Mouse (Mus musculus) heart, embryonic 10.5 days (tissue): Measurements from ENCODE around the gene Hecw2. TPM values are rescaled to one million over a fixed set of nuclear protein-coding genes. Genes with fewer than 3 reads are reported as not detected.

Experiments used
- DNase-seq: peaks from one replicate; pipeline ENCODE4 v3.0.0-alpha.2; 2017; ENCODE audit warnings: low spot score
- H3K27ac ChIP-seq: fragments of 300-500 bp; sonication (generic); 2 replicates; pipeline ENCODE4 v1.5.1; 2016; ENCODE audit warnings: mild to moderate bottlenecking
- H3K27me3 ChIP-seq: fragments of 300-500 bp; sonication (generic); 2 replicates; pipeline ENCODE4 v1.6.1; 2016; ENCODE audit warnings: mild to moderate bottlenecking; ENCODE audit not compliant: poor library complexity, insufficient read depth, severe bottlenecking
- H3K36me3 ChIP-seq: fragments of 300-500 bp; sonication (generic); 2 replicates; pipeline ENCODE4 v1.6.1; 2016; ENCODE audit warnings: mild to moderate bottlenecking, moderate library complexity
- H3K4me1 ChIP-seq: fragments of 300-500 bp; sonication (generic); 2 replicates; pipeline ENCODE4 v1.6.1; 2016; ENCODE audit warnings: mild to moderate bottlenecking
- H3K4me3 ChIP-seq: fragments of 300-500 bp; sonication (generic); 2 replicates; pipeline ENCODE4 v1.5.1; 2016; ENCODE audit warnings: mild to moderate bottlenecking, moderate library complexity
- H3K9me3 ChIP-seq: fragments of 300-500 bp; sonication (generic); 2 replicates; pipeline ENCODE4 v1.6.1; 2016; ENCODE audit warnings: mild to moderate bottlenecking, moderate library complexity
- WGBS: fragments of 180-500 bp; shearing (Covaris S2); methylation state at CpG from one replicate; pipeline ENCODE4 v1.1.7; 2016; 5-methylcytosine and 5-hydroxymethylcytosine counted together
- polyA plus RNA-seq: library from polyadenylated mRNA; unstranded; fragments of >200 nt; fragmentation: Nextera tagmentation; extraction: Ambion mirVana; gene quantifications from 2 replicates; pipeline ENCODE4 v1.2.1, GENCODE M21; 2016

Hecw2 gene
- polyA plus RNA-seq = 5.2 and 6.6 TPM in 2 replicates

GRCm38 (mm10) chr1:54194954-54195305, at the start of gene Hecw2:
Gene Hecw2 (minus strand): TSS chr1:54195168.
- H3K4me1 ChIP-seq = no peaks in the 10 kb centered on the region
- no peaks in the 10 kb centered on the region for H3K9me3 ChIP-seq
- H3K4me3 ChIP-seq = peak within 1 kb of the TSS; percentile 81
- H3K27me3 ChIP-seq = peaks cover 8% of the 10 kb centered on the region; the same call in 1 of the 2 replicates
- DNase-seq = peak; percentile 82
- H3K27ac ChIP-seq = peak within 1 kb of the TSS; percentile 95
- H3K36me3 ChIP-seq = no peaks in the 10 kb centered on the region
- under 1% methylated on average over 38 of the region's 38 CpGs for WGBS

GRCm38 (mm10) chr1:54242722-54243121, 47.8 kb upstream of the Hecw2 start:
- H3K9me3 ChIP-seq = no peaks in the 10 kb centered on the region
- 89% methylated on average over 4 of the region's 4 CpGs for WGBS
- H3K27ac ChIP-seq = no peak overlapping the region
- H3K27me3 ChIP-seq = no peaks in the 10 kb centered on the region
- no peaks in the 10 kb centered on the region for H3K36me3 ChIP-seq
- DNase-seq = no peak
- no peak overlapping the region for H3K4me3 ChIP-seq
- H3K4me1 ChIP-seq = no peaks in the 10 kb centered on the region

GRCm38 (mm10) chr1:54220273-54220672, 25.3 kb upstream of the Hecw2 start:
- no peaks in the 10 kb centered on the region for H3K9me3 ChIP-seq
- H3K4me1 ChIP-seq = no peaks in the 10 kb centered on the region
- H3K4me3 ChIP-seq = no peak overlapping the region
- no peaks in the 10 kb centered on the region for H3K36me3 ChIP-seq
- 95% methylated on average over 3 of the region's 3 CpGs for WGBS
- no peak overlapping the region for H3K27ac ChIP-seq
- no peak for DNase-seq
- H3K27me3 ChIP-seq = no peaks in the 10 kb centered on the region

DNA sequence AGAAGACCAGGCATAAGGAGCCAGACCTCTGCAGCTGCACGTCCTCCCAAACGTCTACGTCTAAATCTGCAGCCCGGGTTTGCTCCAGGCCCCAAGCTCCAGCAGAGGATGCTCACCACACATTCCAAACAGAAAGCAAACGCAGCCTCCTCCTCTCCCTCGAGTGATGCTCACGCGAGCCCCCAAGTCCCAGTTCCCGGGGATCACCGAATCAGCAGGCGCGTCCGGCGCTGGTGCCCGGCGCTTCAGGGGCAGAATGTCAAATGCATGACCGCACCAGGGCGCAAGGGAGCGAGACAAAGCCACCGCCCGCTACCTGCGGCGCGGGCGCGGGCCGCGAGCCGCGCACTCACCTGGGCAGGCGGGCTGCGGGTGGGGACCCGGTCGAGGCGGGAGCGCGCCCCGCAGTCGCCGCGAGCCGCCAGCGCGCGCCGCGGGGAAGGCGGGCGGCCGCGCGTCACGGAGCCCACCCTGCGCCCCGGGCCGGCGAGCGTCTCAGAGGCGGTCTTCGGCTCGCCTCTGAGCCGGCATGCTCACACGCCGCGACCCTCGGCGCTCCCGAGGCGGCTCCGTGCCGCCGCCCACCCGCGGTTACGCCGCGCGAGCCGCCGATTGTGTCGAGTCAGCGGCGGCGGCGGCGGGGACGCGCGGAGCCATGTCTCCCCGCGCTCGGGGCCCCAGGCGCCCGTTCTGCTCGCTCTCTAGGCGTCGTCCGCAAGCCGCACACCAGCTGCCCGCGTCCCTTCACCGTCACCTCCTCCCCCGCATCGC, 600 bp downstream of the Hecw2 start:
- no peaks in the 10 kb centered on the region for H3K9me3 ChIP-seq
- DNase-seq = peak; percentile 87
- H3K4me1 ChIP-seq = no peaks in the 10 kb centered on the region
- peak overlapping the region; percentile 81 for H3K4me3 ChIP-seq
- WGBS = under 1% methylated on average over 101 of the region's 104 CpGs
- no peaks in the 10 kb centered on the region for H3K36me3 ChIP-seq
- peak overlapping the region; percentile 95 for H3K27ac ChIP-seq
- H3K27me3 ChIP-seq = peaks cover 8% of the 10 kb centered on the region; the same call in 1 of the 2 replicates

- peaks cover 8% of the 10 kb centered on the region; the same call in 1 of the 2 replicates for H3K27me3 ChIP-seq
- no peak for DNase-seq
- H3K27ac ChIP-seq = no peak overlapping the region
- no peaks in the 10 kb centered on the region for H3K4me1 ChIP-seq
- peak overlapping the region; percentile 81; the same call in 1 of the 2 replicates for H3K4me3 ChIP-seq
- WGBS = 49% methylated on average over 7 of the region's 7 CpGs
- H3K36me3 ChIP-seq = no peaks in the 10 kb centered on the region
- no peaks in the 10 kb centered on the region for H3K9me3 ChIP-seq
Measured at GRCm38 (mm10) chr1:54193191-54193770, 1.7 kb downstream of the Hecw2 start.

DNA sequence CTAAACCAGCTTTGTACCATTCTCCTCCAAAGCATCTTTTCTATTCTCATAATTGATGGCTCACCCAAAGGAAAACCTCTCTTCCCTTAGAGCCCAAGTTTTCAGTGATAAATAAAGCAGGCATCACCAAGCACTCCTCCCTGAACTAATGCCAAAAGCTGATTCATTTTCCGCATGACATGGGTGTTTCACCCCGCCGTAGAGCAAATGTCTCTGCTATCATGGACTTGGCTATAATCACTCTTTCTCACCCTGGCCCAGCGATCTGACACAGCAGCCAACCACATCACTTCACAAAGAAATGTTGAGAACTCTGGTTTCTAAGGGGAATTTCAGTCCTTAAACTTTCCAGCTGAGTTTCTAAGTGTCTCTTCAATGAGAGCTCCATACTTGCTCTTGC, 7.4 kb downstream of the Hecw2 start:
- Histone ChIP-seq H3K9me3 (no peaks in the 10 kb centered on the region), H3K36me3 (no peaks in the 10 kb centered on the region), H3K4me1 (peaks cover 17% of the 10 kb centered on the region), H3K4me3 (no peak overlapping the region), H3K27ac (no peak overlapping the region), H3K27me3 (no peaks in the 10 kb centered on the region)
- no peak for DNase-seq
- WGBS = 54% methylated on average over 4 of the region's 4 CpGs

DNA sequence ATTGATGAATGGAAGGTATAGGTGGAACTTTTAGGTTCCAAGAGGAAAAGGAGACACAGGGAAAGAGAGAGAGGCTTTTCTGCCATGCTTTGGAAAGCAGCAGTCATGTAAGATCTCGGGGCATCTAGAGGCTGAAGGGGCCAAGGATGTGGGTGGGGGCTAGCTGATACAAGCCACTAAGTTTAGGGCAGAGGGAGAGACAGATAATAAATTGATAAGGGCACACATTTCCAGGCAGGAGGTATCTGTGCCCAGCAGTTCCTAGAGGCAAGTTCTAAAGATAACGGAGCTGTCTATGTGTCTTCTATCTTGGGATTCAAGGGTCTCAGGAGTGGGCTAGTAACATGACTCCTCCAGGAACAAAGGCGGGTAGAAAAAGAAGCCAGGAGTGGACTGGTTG, 8.6 kb downstream of the Hecw2 start:
- DNase-seq = no peak
- WGBS = 8% methylated on average over 3 of the region's 3 CpGs
- no peak overlapping the region for H3K4me3 ChIP-seq
- H3K36me3 ChIP-seq = no peaks in the 10 kb centered on the region
- H3K27me3 ChIP-seq = no peaks in the 10 kb centered on the region
- 0 out of 2 replicates have a peak overlapping the region, but pooled peaks have one; percentile 18 for H3K27ac ChIP-seq
- H3K9me3 ChIP-seq = no peaks in the 10 kb centered on the region
- peaks cover 17% of the 10 kb centered on the region for H3K4me1 ChIP-seq

DNA sequence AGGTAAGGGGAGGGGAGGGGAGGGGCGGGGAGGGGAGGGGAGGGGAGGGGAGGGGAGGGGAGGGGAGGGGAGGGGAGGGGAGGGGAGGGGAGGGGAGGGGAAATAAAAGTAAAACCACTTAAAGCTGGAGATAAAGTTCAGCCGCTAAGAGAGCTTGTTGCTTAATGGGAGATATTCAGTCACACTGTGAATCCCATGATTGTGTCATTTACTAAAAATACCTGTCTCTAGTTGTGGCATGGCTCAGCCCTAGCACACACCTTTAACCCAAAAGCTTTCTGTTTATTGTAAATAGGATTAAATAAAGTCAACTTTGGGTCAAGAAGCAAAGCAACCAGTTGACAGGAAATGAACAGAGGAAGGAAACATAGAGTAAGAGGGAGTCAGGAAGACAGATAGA, 14.3 kb downstream of the Hecw2 start:
- H3K27ac ChIP-seq = no peak overlapping the region
- WGBS = 23% methylated on average over 1 of the region's 2 CpGs

GRCm38 (mm10) chr1:54179179-54179578, 15.8 kb downstream of the Hecw2 start:
- no peaks in the 10 kb centered on the region for H3K9me3 ChIP-seq
- no peak overlapping the region for H3K4me3 ChIP-seq
- no peak overlapping the region for H3K27ac ChIP-seq
- H3K4me1 ChIP-seq = peaks cover 3% of the 10 kb centered on the region; the same call in 1 of the 2 replicates
- WGBS = 86% methylated on average over 7 of the region's 7 CpGs
- DNase-seq = no peak
- H3K36me3 ChIP-seq = no peaks in the 10 kb centered on the region
- no peaks in the 10 kb centered on the region for H3K27me3 ChIP-seq

More for the DNA sequence above, 14.3 kb downstream of the Hecw2 start:
- Histone ChIP-seq H3K27me3 (no peaks in the 10 kb centered on the region), H3K9me3 (no peaks in the 10 kb centered on the region), H3K36me3 (no peaks in the 10 kb centered on the region), H3K4me1 (peaks cover 8% of the 10 kb centered on the region), H3K4me3 (no peak overlapping the region)
- DNase-seq = no peak

DNA sequence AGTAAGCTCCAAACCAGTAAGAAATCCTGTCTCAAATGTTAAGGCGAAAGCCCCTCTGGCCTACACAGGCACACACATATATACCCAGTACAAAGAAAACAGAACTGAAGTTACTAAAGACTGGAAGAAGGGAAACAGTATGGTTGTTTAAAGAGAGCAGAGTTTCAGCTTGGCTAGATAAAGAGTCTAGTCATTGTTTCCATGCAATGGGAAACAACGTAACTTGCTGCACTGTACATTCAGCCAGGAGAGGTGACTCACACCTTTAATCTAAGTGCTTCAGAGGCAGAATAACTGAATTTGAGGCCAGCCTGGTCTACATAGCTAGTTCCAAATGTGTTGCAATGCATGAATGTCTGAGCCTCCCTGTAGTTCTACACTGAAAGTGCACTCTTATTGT, 18.4 kb downstream of the Hecw2 start:
- no peak overlapping the region for H3K27ac ChIP-seq
- no peak for DNase-seq
- H3K4me3 ChIP-seq = no peak overlapping the region
- no peaks in the 10 kb centered on the region for H3K27me3 ChIP-seq
- H3K9me3 ChIP-seq = no peaks in the 10 kb centered on the region
- H3K36me3 ChIP-seq = no peaks in the 10 kb centered on the region
- H3K4me1 ChIP-seq = peaks cover 3% of the 10 kb centered on the region; the same call in 1 of the 2 replicates
- WGBS = 68% methylated on average over 2 of the region's 2 CpGs

DNA sequence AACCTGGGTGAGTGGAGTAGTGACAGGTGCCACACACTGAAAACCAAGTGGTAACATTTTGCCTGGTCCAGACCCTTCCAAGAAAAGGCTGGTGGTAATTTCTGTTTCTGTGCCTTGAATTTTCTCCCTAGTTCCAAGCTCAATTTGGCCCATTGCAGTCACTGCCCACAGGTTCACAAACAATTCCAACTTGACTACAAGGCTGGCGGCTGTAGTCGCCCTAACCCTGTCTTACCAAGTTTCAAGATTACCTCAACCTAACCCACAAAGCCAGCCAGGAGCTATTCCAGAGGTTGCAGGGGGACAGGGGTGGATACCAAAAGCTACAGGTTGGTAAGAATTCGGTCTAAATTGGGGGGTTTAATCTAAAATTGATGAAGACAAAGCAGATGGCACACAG, 27.0 kb downstream of the Hecw2 start:
- Histone ChIP-seq H3K36me3 (no peaks in the 10 kb centered on the region), H3K27ac (no peak overlapping the region), H3K4me1 (no peaks in the 10 kb centered on the region), H3K27me3 (no peaks in the 10 kb centered on the region), H3K4me3 (no peak overlapping the region), H3K9me3 (no peaks in the 10 kb centered on the region)
- no peak for DNase-seq
- 84% methylated on average over 3 of the region's 3 CpGs for WGBS

DNA sequence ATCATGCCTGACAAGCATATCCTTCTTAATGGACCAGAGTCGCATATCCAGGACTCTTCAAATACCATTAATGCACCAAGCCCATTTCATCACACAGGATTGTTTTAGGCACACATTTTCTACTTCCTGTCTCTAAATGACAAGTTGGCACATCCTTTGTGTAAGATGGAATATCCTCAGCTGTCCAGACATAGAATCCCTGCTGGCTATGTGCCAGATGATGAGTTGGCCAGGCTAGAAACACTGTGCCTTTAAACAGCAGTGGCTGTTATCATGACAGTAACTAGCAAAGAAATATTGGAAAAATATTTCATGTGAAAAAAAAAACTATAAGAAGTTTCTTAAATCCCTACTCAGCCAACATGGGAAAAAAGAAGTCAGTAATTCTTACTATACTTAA, 35.4 kb downstream of the Hecw2 start:
- no peaks in the 10 kb centered on the region for H3K36me3 ChIP-seq
- H3K4me3 ChIP-seq = no peak overlapping the region
- H3K27ac ChIP-seq = no peak overlapping the region
- H3K4me1 ChIP-seq = no peaks in the 10 kb centered on the region
- no peaks in the 10 kb centered on the region for H3K9me3 ChIP-seq
- no peak for DNase-seq
- 44% methylated on average over 1 of the region's 1 CpGs for WGBS
- H3K27me3 ChIP-seq = no peaks in the 10 kb centered on the region

GRCm38 (mm10) chr1:54153216-54153786, 41.7 kb downstream of the Hecw2 start:
- H3K36me3 ChIP-seq = 0 out of 2 replicates have a peak, but pooled peaks cover 3% of the 10 kb centered on the region
- no peaks in the 10 kb centered on the region for H3K4me1 ChIP-seq
- no peak overlapping the region for H3K4me3 ChIP-seq
- 67% methylated on average over 6 of the region's 6 CpGs for WGBS
- no peak overlapping the region for H3K27ac ChIP-seq
- no peaks in the 10 kb centered on the region for H3K27me3 ChIP-seq
- no peak for DNase-seq
- H3K9me3 ChIP-seq = no peaks in the 10 kb centered on the region
